Mouse (Mus musculus): Measurements from ENCODE around the gene Psmd8.
A peak's percentile ranks its signal among the peaks of the same experiment; 100 is the strongest.

Psmd8 gene

DNA sequence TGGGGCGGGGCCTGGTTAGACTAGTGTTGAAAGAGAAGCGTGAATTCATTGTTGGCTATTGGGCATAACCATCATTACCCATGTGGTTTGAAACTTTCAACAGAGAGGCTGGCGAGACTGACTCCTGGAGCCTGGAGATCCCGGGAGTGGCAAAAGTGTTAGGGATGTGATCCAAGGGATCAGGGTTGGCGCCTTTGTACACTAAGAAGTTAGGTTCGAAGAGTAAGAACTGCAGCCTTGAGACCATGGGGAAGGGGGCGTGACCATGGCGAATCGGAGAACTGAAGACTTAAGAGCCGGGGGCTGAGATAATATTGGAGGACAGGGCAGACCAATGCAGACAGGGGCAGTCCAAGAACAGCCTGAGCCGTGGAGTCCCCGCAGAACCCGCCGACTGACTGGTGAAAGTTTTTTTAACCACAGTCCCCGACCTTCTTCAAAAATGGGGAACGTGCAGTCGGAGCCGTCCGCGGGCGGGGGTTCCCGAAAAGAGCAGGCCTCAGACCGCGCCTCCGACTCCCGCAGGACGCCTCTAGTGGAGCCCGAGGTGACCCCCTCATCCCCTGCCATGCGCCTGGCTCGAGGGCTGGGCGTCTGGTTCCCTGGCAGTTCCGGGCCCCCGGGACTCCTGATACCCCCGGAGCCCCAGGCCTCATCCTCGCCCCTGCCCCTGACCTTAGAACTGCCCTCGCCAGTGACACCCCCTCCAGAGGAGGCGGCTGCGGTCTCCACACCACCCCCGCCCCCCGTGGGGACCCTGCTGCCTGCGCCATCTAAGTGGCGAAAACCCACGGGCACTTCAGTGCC is 9.5 kb downstream of the Psmd8 start:
- DNase-seq (ENCODE audit: extremely low read depth, low read depth): no peak

- DNase-seq (ENCODE audit: extremely low read depth, low read depth): peak; percentile 78
Observed at GRCm38 (mm10) chr7:29170066-29170754, 10.3 kb downstream of the Psmd8 start, which contains the start of the genes Ggn and Spred3. TSS of gene Ggn (plus strand) at chr7:29170210. TSS of gene Spred3 (minus strand) at chr7:29170411.

- peak; percentile 91 for DNase-seq (ENCODE audit: extremely low read depth, low read depth)
Observed at GRCm38 (mm10) chr7:29169231-29170065, 11.1 kb downstream of the Psmd8 start.

GRCm38 (mm10) chr7:29168791-29169230 is 11.7 kb downstream of the Psmd8 start:
- DNase-seq (ENCODE audit: extremely low read depth, low read depth): no peak

GRCm38 (mm10) chr7:29168121-29168695 is 12.3 kb downstream of the Psmd8 start:
- no peak for DNase-seq (ENCODE audit: extremely low read depth, low read depth)

DNA sequence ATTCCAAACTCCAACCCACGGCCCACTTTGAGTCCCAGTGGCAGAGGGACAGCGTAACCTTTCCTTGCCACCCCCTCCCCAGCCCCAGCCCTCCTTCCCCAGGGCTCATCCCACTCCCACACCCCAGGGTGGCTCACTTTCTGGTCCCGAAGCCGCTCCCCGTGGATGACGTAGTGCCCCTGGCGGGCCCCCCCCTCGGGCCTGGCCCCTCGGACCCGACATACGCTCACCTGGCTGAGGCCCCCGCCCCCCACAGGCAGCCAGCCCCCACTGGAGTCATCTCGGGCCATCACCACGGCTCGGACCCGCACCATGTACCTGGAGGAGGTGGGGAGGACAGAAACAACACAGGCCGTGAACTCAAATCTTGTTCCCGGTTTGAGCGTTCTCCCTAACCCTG is 12.8 kb downstream of the Psmd8 start:
- DNase-seq (ENCODE audit: extremely low read depth, low read depth): no peak

- no peak for DNase-seq (ENCODE audit: extremely low read depth, low read depth)
Observed at GRCm38 (mm10) chr7:29162750-29163525, 17.6 kb downstream of the Psmd8 start.

DNA sequence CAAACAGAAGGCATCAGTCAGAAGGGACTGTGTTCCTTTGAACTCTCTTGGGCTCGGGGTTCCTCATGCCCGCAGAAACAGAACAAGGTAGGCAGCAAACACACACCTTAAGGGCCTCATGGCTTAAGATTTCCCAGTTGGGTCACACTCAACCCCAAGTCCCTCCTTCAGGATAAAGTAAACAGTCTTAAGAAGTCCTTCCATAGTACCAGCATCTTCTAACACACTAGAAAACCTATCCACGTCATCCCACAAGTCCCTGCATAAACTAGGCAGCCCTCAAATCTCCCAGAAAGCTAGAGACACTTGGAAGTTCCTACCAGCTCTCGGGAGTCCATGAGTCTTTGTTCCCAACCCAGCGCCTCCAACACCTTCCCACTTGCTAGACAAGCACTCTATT is 18.2 kb downstream of the Psmd8 start:
- no peak for DNase-seq (ENCODE audit: extremely low read depth, low read depth)

DNA sequence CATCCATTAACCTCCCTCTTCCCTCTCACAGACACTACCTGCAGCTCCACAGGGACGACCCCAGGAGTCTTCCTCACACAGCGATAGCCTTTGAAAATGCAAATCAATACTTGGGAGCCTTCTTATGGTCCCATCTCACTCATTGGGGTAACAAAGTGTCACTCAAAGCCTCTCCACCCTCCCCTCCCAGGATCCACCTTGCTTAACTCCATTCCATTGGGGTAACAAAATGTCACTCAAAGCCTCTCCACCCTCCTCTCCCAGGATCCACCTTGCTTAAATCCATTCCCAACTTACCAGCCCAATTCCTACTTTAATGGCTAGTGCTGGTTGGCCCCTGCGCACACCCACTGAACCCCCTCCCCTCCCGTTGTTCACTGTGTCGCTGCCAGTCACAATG is 22.2 kb downstream of the Psmd8 start:
- no peak for DNase-seq (ENCODE audit: extremely low read depth, low read depth)

- peak; percentile 77 for DNase-seq (ENCODE audit: extremely low read depth, low read depth)
Observed at GRCm38 (mm10) chr7:29155838-29156782, 24.4 kb downstream of the Psmd8 start, which contains the start of gene Fam98c. TSS of gene Fam98c (minus strand) at chr7:29156234.

DNA sequence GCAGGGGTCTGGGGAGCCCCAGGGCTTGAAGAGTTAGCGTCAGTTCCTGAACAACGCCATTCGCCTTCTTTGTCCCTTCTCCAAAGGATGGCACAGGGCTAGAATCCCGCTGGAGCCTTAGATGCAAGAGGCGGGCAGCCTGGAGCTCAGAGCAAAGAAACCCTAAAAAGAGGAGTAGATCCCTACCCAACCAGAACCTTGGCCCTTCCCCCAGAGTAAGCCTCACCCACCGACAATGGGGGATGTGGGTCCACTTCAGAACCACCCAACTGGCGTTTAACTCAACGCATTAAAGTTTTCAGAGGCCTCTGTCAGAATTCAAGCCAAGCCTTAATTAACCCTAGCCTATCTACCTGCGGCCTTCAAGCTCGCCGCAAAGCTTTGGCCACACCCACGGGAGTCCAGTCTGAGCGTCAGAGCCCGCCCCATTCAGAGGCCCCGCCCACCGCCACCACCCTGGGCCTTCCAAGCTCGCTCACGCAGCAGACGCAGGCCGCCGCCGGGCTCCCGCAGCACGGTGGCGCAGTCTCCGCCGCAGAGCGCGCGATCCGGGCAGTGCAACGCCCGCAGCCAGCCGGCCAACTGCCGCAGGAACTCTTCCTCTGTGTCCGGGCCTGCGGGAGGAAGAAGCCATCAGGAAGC is 25.2 kb downstream of the Psmd8 start:
- peak; percentile 44 for DNase-seq (ENCODE audit: extremely low read depth, low read depth)

DNA sequence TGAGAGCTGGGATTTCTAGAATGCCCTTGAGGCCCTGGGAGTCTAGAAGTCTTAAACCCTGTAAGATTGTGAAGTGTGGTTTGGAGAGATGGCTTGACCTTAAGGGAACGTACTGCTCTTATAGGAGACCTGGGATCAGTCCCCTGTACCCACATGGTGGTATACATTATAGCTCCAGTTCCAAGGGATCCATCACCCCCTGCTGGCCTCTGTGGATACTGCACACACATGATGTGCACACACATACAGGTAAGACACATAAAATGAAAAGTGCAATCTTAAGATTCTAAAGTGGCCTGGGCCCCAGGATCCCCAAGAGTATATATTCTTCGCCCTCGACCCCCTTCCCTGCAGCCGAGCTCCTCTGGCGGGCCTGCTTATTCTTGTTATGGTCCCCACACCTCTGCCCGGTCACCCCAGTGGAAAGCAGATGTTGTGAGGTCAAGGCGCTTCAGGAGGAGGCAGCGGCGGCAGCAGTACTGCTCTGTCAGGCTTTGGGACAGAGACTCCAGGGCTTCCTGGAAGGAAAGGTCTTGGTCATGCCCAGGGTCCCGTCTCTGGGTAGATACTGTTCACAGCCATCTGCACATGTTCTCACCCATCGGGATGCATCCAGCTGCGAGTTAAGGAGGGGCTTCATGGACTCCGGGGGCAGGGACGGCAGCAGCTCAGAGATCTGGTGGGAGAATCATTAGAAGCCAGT is 26.3 kb downstream of the Psmd8 start:
- peak; percentile 11 for DNase-seq (ENCODE audit: extremely low read depth, low read depth)

GRCm38 (mm10) chr7:29151486-29151885 is 29.0 kb downstream of the Psmd8 start:
- no peak for DNase-seq (ENCODE audit: extremely low read depth, low read depth)

DNA sequence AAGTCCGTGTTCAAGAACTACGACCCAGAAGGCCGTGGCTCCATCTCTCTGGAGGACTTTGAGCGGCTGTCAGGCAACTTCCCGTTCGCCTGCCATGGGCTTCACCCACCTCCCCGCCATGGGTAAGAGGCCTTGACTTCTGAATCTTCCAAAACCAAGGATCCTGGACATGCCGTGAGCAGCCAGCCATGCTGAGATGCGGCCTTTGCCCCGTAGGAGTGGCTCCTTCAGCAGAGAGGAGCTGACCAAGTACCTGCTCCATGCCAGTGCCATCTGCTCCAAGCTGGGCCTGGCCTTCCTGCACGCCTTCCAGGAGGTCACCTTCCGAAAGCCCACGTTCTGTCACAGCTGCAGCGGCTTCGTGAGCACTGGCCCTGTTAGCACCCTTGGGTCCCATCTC is 31.7 kb downstream of the Psmd8 start:
- DNase-seq (ENCODE audit: extremely low read depth, low read depth): no peak

- DNase-seq (ENCODE audit: extremely low read depth, low read depth): no peak
Observed at GRCm38 (mm10) chr7:29146625-29147367, 33.7 kb downstream of the Psmd8 start.

- DNase-seq (ENCODE audit: extremely low read depth, low read depth): peak; percentile 70
Observed at GRCm38 (mm10) chr7:29144006-29144405, 36.5 kb downstream of the Psmd8 start.

- DNase-seq (ENCODE audit: extremely low read depth, low read depth): no peak
Observed at GRCm38 (mm10) chr7:29141416-29141815, 39.1 kb downstream of the Psmd8 start.

All from MEL-GATA-1-ER (cell line).